Mouse (Mus musculus): ENCODE results near the gene Retnlg.
"Not testable (repeated sequence)": the region's sequence is repeated elsewhere in the genome, so short reads cannot be mapped to it uniquely, and the experiment has no call there.

Gene Retnlg

DNA sequence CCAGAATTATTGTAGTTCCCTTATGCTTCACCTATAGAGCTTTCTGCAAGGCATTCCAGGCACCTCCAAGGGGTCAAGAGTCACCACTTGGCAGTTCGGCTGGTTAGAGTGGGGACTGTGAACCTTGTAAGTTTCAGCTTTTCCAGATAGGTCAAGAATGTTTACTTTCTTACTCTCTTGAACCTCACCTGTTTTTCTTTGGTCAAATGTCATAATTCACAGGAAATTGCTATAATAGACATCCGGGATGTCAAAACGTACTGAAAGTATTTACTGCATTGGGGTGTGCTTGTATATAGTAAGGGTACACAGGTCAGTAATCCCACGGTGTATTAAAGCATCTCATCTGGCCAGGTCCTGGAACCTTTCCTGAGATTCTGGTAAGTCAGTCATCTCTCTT lies at the start of gene Retnlg:
Gene Retnlg (plus strand): TSS at position 301 of the 400 bp plus-strand sequence.
- DNase-seq = no peak

DNA sequence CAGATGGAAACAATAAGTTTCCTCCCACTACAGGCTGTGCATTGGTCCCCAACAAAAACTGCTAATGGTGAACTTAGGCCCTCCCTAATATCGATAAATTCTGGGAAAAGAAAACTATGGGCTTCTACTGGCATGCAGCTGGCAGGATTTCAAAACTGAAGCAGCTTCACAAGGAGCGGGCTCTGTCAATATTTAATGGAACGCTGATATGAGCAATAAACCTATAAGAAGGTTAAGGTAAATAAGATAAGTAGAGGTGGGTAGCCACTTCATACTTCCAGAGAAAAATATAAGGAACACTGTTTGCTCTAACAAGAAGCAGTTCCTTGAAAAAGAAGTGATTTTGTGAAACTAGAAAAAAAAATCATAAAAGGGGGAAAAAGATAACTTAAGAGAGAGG lies 45.9 kb upstream of the Retnlg start:
- DNase-seq = no peak

DNA sequence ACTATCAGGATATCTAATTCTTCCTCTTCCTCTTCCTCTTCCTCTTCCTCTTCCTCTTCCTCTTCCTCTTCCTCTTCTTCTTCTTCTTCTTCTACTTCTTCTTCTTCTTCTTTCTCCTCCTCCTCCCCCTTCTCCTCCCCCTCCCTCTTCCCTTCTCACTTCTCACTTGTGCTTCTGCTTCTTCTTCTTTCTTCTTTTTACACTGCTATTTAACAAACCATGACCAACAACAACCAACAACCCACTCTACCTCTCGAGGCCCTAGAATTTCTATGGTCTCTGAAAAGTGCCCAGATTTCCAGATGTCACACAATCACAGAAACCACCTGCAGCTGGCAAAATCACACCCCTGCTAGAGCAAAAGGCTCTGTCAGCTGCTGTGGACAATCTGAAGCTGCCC lies 44.8 kb upstream of the Retnlg start:
- DNase-seq = no peak

DNA sequence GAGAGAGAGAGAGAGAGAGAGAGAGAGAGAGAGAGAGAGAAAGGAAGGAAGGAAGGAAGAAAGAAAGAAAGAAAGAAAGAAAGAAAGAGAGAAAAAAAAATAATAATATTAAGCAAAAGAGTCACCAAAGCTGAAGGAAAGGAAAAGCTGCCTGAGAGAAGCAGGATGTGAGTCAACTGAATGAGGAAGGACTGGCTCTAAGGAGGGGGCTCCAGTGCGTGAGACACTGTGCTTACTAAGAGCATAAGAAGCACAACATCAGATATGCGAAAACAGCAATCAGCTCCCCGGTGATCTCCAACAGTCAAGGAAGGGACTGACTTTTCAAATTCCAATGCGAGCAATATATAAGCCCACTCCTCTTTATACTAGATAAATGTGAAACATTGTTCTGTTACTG lies 43.4 kb upstream of the Retnlg start:
- DNase-seq = no peak

DNA sequence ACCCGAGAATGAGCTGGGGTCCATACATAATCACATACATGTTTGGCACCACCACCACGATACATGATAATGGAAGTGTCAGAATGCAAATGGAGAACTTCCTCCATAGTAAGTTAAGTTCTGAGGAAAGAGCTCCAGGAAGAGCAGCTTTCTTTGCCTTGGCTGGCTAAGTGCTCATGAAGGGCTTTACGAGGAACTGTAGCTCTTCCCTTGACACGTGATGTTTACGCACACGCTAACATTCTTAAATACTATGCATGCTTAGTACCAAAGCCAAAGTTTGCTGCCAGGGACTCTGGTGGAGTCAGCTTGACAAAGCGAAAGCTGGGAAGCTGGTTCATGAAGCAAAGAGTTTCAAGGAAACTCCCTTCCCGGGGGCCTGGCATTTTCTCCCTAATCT lies 40.4 kb upstream of the Retnlg start:
- no peak for DNase-seq

DNA sequence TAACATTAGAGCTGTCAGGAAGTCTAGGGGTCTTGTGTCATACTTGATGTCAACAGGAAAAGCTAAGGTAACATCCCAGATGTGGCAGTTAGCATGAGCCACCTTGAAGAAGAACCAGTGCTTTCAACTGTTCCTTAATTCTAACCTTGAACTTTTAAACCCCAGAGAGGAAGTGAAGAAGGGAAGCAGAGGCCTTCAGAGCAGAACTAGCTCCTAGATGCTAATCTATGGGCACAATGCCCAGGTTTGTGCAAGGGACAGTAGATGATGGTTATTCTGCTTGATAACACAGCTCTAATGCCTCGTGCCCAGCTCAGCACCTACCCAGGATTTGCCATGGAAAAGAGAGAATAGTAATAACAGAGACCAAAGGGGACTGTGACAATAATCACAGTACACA lies 38.8 kb upstream of the Retnlg start:
- not testable (repeated sequence) for DNase-seq

DNA sequence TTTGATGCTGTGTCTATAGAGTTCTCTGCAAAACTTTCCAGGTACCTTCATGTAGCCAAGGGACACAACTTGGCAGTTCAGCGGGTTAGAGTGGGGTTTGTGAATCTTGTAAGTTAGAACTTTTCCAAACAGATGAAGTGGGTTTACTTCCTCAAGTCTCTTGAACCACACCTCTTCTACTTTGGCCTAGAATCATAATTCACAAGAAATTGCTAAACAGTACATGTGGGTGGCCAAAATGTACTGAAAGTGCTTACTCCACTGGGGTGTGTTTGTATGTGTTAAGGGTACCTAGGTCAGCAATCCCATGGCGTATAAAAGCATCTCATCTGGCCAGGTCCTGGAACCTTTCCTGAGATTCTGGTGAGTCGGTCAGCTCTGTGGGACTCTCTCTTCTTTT lies 30.2 kb upstream of the Retnlg start, which contains the start of gene Retnla:
Gene Retnla (plus strand): TSS at position 286 of the 400 bp plus-strand sequence.
- no peak for DNase-seq

DNA sequence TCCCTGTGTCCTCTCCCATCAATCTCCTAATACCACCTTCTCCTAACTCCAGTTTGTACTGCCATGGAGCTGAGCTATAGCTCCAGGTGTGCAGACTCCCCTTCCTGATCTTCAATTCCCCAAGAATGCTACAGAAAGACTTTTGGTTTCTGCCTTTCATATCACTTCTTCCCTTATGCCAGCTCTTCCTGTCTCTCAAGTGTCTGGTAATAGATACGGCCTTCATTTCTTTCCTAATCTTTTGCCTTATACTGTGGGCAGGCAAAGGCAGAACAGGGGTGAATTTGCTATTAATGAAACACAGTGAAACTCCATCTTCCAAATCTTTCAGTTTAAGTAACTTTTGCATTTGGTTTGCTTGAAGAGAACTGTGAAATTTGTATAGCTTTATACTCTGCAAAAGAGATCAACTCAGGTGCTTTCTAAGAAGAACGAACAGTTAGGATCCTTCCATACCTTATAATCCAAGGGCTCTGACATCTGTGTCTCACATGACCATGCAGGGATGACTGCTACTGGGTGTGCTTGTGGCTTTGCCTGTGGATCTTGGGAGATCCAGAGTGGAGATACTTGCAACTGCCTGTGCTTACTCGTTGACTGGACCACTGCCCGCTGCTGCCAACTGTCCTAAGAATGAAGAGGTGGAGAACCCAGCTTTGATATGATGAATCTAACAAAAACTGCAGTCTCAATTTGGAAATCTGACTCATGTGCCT lies 28.6 kb upstream of the Retnlg start:
- no peak for DNase-seq

DNA sequence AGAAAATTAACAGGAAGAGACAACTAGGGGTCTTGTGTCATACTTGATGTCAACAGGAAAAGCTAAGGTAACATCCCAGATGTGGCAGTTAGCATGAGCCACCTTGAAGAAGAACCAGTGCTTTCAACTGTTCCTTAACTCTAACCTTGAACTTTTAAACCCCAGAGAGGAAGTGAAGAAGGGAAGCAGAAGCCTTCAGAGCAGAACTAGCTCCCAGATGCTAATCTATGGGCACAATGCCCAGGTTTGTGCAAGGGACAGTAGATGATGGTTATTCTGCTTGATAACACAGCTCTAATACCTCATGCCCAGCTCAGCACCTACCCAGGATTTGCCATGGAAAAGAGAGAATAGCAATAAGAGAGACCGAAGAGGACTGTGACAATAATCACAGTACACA lies 7.4 kb upstream of the Retnlg start:
- DNase-seq = not testable (repeated sequence)

DNA sequence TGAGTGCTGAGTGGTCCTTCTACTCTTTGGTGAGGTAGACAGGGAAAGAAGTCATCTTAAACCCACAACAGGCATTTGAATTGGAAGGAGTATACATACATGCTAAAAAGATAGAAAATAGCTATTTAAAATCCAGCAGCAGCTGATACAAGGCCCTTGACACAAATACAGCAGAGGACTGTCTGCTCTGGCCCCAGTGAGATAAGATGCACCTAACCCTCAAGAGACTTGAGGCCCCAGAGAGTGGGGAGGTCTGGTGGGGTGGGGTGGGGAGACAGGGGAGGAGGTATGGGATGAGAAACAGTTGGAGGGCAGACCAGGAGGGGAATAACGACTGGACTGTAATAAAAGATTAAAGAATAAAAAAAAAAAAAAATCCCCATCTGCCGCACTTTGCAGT lies 4.7 kb upstream of the Retnlg start:
- no peak for DNase-seq

DNA sequence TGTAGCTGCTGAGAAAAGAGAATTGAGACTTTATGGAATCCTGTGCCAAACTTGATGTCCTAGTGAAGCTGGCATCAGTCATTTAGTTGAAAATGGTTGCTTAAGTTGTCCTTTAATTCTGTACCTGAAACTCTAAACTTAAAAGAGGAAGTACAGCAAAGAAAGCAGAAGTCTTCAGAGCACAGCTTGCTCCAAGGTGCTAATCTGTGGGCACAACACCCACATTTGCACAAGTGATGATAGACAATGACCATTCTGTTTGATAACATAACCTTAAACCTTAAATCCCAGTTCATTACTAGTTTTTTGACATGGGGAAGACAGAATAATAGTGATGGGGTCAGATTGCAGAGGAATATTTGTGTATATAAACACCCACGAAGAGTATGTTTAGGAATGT lies 3.8 kb upstream of the Retnlg start:
- DNase-seq = no peak

DNA sequence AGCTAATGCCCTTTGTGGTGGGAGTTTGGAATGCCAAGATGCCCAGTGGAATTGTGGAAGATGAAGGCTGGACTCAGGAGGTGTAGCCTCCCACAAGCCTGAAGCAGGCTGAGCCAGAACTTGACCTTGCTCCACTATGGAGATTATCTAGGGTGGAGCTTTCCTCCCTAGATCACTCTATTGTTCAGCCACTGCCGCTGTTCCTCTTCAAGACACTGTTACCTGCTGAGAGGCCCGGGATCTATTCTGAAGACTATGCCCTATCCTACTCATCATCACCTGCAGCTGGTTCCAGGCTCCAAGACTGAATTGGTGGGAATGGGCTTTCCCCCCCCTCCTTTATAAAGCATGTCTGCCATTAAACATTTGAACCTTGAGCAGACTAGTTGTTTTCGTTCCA lies 2.8 kb upstream of the Retnlg start:
- no peak for DNase-seq

DNA sequence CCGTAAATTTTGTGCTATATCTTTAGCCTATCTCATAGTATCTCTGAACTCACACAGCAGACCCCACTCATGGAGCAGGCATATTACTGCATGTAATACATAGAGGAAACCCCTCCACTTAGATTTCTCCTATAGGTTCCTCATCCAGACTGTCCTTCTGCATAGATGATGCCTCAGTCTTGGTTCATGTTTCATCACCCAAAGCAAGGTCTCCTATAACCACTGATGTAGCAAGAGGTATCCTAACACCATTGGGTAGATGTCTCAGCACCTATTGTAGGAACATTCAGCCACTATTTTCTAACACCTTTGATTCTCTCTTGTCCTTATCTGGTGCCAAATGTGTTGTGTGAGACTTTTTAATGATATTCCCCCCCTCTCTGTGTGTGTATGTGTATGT lies 667 bp upstream of the Retnlg start:
- no peak for DNase-seq

DNA sequence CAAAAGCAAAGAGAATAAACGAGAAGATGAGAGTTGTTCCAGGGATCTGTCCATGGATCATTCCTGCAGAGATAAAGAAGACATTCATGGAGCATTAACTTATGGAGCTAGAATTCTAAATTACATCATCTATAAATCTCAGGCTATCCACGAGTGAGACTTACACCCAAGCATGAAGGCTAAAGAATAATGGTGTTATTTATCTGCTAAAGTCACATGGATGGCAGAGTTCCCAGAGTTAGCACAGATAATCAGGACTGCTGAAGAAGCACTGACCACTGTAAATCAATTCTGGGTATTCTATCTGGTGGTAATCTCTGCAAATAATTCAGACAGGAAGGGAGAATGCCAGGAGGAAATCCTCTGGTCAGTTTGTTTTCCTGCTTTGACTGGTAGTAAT lies 18.3 kb downstream of the Retnlg start:
- DNase-seq = no peak

DNA sequence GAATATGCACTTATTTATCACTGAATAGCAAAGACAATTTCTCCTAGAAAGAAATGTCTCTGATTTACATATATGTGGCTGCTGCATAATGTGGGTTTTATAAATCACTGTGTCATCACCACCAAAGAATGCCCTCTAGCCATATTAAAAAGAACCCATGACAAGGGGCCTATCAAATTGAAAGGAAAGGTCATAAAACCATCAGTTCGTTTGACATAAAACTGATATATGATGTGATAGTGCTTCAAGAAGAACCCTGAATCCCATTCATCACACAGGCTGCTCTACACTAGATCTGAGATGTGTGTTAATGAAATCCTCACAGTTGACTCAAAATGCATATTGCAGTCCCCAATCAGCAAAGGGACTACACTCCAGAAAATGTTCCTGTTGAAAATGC lies 27.4 kb downstream of the Retnlg start:
- no peak for DNase-seq

DNA sequence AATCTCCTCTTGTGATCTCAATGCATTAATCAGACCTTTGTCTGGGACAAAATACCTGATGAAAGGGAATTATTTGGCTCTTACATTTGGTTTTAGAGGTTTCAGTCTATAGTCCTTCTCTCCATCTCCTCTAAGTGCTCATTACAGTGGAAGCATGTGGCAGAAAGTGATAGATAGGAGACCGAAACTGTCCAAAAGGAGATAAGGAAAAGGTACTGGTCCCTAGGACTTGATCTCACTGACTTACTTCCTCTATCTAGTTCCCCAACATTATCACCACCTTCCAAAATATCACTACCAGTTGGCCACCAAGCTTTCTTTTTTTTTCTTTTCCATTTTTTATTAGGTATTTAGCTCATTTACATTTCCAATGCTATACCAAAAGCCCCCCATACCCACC lies 38.8 kb downstream of the Retnlg start:
- DNase-seq = no peak

DNA sequence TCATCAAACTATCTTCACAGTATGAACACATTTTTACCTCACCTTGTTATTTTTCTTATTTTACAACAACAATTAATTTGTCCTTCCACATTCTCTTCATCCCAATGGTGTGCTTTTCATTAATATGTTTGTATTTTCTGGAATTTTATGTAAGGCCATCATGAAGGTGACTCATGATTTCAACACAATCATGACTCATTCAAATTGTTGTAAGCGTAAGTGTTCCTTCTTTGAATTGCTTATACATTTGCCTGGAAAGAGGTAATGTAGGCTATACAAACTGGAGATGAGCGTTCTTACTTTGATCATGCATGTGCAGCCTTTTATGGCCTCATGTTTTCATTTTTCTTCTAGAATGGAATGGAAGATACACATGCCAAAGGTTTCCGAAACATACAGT lies 40.8 kb downstream of the Retnlg start:
- DNase-seq = no peak

DNA sequence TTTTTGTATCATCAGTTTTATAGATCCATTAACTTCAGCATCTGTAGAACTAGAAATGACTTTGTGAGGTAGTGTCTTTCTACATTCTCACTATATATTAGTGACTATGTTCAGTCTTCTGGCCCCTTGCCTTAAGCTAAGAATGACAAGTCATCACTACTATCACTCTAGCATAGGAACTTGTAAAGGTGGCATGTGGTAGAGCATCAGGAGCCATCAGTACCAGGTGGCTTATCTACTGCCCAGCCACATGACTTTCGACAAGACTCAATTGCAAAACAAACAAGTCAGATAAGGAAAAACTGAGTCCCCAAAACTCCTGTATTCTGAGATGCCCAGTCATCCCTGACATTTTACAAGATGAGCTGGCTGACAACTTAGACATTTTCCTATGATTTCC lies 51.3 kb downstream of the Retnlg start:
- no peak for DNase-seq

Data from kidney, adult 18-20 months (tissue).